Mouse (Mus musculus) lung, postnatal 10 days (tissue): ENCODE measurements around the gene Pigh.
A peak's percentile ranks its signal among the peaks of the same experiment; 100 is the strongest.

ENCODE experiments used
- DNase-seq: peaks from one replicate; pipeline ENCODE4 v3.0.0; 2021

Gene Pigh

DNA sequence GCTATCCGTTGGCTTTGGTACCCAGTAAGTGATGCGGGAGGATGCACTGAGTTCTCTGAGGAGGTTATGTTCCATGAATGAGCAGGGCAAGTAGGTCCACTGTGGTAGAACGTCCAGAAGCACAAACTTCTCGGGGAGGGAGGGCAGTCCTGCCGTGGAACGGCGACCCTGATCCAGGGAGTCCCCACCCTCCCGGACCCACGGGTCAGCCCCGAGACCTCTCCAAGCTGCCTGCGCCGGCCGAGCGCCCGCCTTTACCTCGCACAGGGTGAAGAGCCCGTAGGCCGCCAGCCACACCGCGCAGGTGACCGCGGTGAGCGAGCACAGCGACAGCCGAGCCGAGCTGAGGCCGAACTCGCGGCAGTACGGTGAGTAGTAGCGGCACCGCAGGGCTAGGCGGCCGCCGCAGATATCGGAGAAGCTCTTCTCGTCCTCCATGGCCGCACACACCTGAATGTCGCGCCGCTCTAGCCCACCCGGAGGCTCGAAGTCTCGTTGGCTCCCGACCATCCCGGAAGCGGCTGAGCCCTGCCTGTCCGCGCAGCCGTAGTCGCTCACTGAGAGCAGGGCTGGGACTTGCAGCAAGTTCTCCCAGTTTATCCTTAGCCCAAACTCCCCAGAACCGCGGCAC, at the start of gene Pigh:
Pigh (minus strand) TSS at position 470 of the 631 bp plus-strand sequence.
- peak; percentile 92 for DNase-seq

DNA sequence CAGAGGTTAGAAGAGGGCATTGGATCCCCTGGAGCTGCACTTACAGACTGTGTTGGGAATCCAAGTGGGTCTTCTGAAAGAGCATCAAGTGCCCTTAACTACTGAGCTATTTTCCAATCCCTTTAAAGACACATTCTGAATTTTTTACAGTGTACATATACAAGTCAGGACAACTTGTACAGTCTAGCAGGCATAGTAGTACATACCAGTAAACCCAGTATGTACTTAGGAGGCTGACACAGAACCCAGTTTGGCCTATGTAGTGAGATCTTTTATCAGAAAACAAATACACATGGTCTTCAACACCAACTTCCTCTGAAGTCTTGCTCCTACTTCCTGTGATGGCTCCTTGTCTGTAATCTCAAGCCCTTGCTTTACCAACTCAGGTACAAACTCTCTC, 49.5 kb upstream of the Pigh start:
- no peak for DNase-seq

DNA sequence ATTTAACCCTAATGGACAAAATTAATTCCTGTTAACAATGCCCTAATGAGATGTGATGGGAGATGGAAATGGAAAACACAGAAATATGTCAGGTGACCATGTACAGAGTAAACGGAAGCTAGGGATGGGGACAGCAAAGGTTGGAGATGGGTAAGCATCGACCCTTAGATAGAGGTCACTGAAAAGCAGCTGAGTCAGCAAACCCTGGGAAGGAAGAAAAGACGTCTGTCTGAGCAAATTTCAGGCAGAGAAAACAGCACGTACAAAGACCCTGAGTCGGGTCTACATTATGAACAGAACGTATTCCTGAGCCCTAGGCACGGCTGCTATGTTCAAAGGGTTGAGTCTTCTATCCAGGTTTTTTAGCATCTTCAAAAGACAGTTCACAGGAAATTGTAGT, 47.5 kb upstream of the Pigh start:
- DNase-seq = no peak

DNA sequence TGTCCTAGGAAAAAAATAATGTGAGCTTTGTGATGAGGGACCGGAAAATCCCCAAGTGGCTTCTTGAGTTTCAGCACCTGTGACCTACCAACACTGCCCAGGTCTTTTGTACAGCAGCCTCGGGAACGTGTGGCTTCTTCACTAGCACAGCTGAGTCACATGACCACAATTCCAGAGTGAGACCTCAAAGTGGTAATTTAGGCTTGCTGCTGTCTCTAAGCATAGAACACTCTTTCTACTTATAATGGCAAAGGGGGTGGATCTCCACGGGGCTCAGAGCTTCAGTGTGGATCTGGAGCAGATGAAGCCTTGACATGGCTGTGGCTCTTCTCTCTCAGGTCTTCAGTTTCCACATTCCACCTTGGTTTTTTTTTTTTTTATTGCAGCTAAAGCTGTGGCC, 45.7 kb upstream of the Pigh start:
- no peak for DNase-seq

DNA sequence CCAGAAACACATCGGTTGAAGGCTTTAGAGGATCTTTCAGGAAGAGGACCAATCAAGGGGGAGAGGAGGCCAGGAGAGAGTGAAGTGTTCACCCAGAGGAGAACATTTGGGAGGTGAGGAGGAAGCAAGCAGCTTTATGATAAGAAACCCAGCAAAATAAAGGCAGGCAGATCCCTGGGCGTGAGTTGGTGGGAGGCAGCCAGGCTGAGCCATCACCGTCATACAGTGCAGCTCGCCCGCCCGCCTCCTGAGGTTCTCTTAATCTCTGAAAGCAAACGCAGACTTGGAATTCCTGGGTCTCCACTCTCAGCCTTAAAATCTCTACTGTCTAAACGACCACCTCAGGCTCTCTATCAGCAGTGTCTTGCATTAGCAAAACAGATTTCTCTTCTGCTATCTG, 45.2 kb upstream of the Pigh start:
- no peak for DNase-seq

- no peak for DNase-seq
These were observed 42.4 kb upstream of the Pigh start for GRCm38 (mm10) chr12:79131706-79132460.

DNA sequence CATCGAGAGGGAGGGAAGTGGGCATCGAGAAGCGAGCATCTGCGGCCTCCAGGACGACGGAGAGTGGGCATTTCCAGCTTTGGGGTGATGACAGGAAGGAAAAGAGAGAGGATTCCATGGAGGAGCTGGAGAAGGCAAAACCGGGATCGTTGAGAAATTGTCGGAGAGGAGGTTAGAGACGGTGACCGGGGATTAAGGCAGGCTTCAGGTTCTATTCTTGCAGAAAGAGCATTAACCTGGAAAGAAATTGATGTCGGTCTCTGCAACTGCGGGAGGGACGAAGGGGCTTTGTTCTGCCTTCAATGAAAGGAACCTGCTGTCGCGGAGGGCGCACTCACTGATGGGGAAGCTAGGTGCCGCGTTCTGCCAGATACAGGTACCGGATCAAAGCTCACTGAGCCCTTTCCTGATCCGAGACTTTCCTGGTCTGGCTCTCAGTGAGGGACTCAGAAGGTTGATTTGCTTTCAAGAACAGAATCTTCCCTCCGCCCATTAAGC, 41.8 kb upstream of the Pigh start:
- no peak for DNase-seq

DNA sequence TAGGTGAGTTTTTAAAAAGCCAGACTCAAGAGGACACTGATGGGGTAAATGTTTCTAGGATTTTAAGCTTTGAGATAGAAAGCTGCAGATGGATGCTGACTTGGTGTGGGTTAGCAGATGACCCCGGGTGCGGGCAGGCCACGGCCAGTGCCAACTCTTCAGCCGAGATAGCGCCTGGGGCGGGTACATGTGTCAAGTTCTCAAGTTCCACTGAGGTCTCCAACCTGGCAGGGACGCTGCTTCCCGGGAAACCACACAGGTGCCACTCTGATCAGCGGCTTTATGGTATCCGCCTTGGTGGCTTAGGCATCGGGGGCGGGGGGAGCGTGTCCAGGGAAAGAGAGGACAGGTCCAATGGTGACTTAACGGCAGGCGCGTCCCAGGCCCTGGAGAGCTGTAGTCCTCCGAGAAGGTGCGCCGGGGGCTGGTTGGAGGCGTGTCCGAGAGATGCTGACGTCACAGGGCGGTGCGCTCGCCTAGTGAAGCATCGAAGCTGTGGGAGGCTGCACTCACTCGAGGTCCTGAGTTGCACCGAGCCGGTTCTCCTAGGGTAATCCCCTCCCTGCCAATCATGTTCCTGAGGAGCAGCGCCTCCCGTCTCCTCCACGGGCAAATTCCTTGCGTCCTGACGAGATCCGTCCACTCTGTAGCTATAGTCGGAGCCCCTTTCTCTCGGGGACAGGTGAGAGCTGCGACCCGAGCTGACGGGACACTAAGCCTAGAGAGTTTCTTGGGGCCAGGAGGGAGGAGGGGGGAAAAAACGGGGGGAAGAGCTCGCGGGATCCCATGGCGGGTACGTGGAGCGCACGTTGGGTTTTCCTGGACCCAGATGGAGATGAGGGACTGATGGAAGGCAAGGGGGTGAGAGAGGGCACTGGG, 41.1 kb upstream of the Pigh start, which contains the start of gene Arg2:
Arg2 (plus strand) TSS at position 479 of the 879 bp plus-strand sequence.
- peak; percentile 86 for DNase-seq

DNA sequence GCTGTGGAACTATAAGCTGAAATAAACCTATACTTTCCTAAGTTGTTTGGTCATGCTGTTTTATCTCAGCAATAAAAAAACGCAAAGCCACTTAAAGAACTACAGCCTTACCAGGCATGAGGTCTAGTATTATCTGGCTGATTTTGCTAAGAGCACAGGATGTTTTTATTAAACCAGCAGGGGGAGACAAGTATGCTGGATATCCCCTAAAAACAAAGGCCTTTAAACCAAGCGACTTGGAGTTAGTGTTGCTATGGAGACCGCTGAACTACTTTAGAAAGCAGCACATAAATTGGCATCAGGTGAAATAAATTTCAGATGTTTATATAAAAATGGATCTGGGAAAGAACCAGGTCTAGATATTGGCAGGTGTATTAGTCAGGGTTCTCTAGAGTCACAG, 33.4 kb upstream of the Pigh start:
- DNase-seq = peak; percentile 14

GRCm38 (mm10) chr12:79118991-79119390, 29.5 kb upstream of the Pigh start:
- no peak for DNase-seq

GRCm38 (mm10) chr12:79105312-79105711, 15.9 kb upstream of the Pigh start:
- DNase-seq = no peak

GRCm38 (mm10) chr12:79104544-79104943, 15.1 kb upstream of the Pigh start:
- no peak for DNase-seq

GRCm38 (mm10) chr12:79103773-79104172, 14.3 kb upstream of the Pigh start:
- DNase-seq = peak; percentile 46

- peak; percentile 59 for DNase-seq
These were observed 7.8 kb upstream of the Pigh start for GRCm38 (mm10) chr12:79097106-79097752.

DNA sequence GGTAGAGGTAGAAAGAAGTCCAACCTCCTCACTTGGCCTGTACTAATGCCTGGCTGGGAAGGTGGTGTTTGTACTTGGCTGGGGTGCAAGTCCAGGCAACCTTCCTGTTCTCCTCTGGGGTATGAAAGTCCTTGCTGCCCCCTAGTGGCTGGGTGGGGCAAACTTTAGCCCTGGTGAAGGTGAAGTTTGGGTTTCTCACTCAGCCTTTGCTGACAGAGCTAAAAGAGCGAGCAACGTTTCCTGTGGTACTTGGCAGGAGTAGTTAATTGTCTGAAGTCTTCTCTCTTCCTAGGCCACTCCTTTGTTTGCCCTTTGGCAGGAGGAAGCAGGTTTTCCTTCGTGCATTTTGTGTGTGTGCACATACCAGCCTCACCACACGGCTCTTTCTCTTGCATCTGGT, 3.1 kb upstream of the Pigh start:
- peak; percentile 75 for DNase-seq

DNA sequence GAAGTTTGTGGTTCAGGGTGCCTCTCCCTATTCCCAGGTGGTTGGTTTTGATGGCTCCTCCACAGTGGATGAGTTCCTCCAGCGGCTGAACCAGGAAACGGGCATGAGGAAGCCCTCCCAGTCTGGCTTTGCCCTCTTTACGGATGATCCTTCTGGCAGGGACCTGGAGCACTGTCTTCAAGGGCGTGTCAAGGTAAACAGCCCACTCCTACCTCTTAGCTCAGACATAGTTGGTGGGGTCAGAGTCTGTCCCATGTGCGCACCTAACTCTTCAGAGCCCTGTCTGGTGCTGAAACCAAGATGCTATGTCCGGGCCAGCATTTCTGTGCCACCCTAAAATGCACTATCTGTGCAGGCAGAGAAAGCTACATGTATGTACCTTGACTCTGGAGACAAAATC, 16.1 kb downstream of the Pigh start:
- DNase-seq = no peak

GRCm38 (mm10) chr12:79072576-79072975, 16.9 kb downstream of the Pigh start:
- DNase-seq = no peak

DNA sequence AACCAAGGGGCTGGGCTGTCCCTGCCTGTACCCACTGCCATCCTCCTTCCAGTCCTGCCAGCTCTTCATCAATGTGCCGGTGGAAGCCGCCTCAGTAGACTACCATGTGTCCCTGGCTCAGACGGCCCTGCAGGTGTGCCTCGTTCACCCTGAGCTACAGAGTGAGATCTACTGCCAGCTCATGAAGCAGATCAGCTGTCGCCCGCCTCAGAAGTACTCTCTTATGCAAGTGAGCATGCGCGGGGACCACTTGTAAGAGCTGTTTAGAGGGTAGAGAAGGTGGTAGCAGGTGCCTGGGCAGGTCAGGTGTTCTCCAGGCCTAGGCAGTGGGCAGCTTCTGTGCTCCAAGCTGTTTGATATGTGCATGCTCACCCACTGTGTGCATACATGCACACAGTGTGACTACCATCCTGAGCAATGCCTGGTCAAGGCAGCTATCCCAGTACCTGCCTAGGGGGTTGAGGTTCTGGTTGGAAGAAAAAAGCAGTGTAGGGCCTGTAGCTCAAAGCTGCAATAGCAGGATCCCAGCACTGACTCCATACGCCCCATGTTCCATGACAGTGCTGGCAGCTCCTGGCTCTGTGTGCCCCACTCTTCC, 18.6 kb downstream of the Pigh start:
- no peak for DNase-seq

DNA sequence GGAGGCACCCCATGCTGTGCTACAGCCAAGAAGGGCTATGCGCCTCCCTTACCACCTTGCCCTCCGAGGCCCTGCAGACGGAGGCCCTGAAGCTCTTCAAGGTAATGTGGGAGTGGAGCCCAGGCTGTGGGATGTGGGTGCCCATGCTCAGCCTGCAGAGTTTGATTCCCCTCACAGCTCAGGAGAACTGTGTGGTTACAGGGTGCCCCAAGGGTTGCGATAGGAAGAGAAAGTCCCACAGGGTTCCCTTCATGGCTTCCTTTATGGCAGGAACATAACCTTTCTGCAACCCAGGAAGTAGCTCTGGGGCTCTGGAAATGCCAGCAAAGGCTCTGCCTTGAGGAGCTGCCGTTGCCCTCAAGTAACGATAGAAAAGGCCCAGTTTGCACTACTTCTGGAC, 19.5 kb downstream of the Pigh start:
- no peak for DNase-seq

GRCm38 (mm10) chr12:79069187-79069608, 20.3 kb downstream of the Pigh start:
- DNase-seq = no peak

GRCm38 (mm10) chr12:79068306-79068705, 21.1 kb downstream of the Pigh start:
- no peak for DNase-seq

DNA sequence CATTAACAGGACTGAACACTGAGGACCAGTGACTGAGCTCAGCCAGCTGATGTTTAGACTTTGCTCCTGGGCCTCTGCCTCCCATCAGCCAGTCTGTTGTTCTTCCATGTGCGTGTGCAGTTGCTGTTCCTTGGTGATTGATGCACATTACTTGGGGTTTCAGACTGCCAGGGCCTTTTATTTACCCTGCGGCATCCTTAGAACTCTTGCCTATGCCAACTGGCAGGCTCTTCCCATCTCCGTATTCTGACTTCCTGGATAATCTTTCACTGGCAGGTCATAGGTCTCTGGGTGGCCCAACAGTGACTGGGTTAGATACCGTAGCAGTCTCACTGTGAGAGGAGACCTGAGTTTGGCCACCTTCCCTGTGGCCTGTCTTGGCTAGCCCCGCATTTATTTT, 21.9 kb downstream of the Pigh start:
- DNase-seq = no peak
